Mouse (Mus musculus): ENCODE measurements at regions not wholly inside any gene's neighbourhood (a gene's known extent, or its start where the extent isn't known, plus 50 kb on each side); places are given as distances from the start of the nearest gene placed in this dataset.

GRCm38 (mm10) chr12:12601362-12601761 is 339.4 kb downstream of the Fam49a start:
- no peak for ATAC-seq (replicated peaks)
- WGBS = 61% methylated on average over 2 of the region's 2 CpGs
- H3K4me2 ChIP-seq (replicated peaks) = no peak overlapping the region

GRCm38 (mm10) chr12:12595399-12595798 is 333.5 kb downstream of the Fam49a start:
- Histone ChIP-seq H3K4me1 (peaks cover 7% of the 10 kb centered on the region), H3K27ac (replicated peaks) (no peak overlapping the region), H3K4me3 (no peak overlapping the region), H3K36me3 (no peaks in the 10 kb centered on the region), H3K27me3 (no peaks in the 10 kb centered on the region), H3K9ac (replicated peaks) (no peak overlapping the region), H3K9me3 (no peaks in the 10 kb centered on the region), H3K4me2 (replicated peaks) (no peak overlapping the region)
- 90% methylated on average over 3 of the region's 3 CpGs for WGBS
- no peak for ATAC-seq (replicated peaks)

More at GRCm38 (mm10) chr12:12601362-12601761, 339.4 kb downstream of the Fam49a start:
- Histone ChIP-seq H3K4me1 (no peaks in the 10 kb centered on the region), H3K9ac (replicated peaks) (no peak overlapping the region), H3K27ac (replicated peaks) (no peak overlapping the region), H3K9me3 (no peaks in the 10 kb centered on the region), H3K36me3 (no peaks in the 10 kb centered on the region), H3K4me3 (no peak overlapping the region), H3K27me3 (no peaks in the 10 kb centered on the region)

GRCm38 (mm10) chr12:12594567-12594966 is 332.6 kb downstream of the Fam49a start:
- no peak overlapping the region for H3K9ac ChIP-seq (replicated peaks)
- H3K9me3 ChIP-seq = no peaks in the 10 kb centered on the region
- H3K36me3 ChIP-seq = no peaks in the 10 kb centered on the region
- no peak for ATAC-seq (replicated peaks)
- peaks cover 7% of the 10 kb centered on the region for H3K4me1 ChIP-seq
- no peak overlapping the region for H3K4me3 ChIP-seq
- no peaks in the 10 kb centered on the region for H3K27me3 ChIP-seq
- H3K27ac ChIP-seq (replicated peaks) = no peak overlapping the region
- 95% methylated on average over 3 of the region's 3 CpGs for WGBS
- no peak overlapping the region for H3K4me2 ChIP-seq (replicated peaks)

- 96% methylated on average over 2 of the region's 2 CpGs for WGBS
- H3K4me3 ChIP-seq = no peak overlapping the region
- peaks cover 7% of the 10 kb centered on the region for H3K4me1 ChIP-seq
- no peaks in the 10 kb centered on the region for H3K27me3 ChIP-seq
- no peak overlapping the region for H3K4me2 ChIP-seq (replicated peaks)
- ATAC-seq (replicated peaks) = no peak
- H3K36me3 ChIP-seq = no peaks in the 10 kb centered on the region
- H3K27ac ChIP-seq (replicated peaks) = no peak overlapping the region
- H3K9ac ChIP-seq (replicated peaks) = no peak overlapping the region
- H3K9me3 ChIP-seq = no peaks in the 10 kb centered on the region
These were observed 331.4 kb downstream of the Fam49a start for GRCm38 (mm10) chr12:12593343-12593742.

DNA sequence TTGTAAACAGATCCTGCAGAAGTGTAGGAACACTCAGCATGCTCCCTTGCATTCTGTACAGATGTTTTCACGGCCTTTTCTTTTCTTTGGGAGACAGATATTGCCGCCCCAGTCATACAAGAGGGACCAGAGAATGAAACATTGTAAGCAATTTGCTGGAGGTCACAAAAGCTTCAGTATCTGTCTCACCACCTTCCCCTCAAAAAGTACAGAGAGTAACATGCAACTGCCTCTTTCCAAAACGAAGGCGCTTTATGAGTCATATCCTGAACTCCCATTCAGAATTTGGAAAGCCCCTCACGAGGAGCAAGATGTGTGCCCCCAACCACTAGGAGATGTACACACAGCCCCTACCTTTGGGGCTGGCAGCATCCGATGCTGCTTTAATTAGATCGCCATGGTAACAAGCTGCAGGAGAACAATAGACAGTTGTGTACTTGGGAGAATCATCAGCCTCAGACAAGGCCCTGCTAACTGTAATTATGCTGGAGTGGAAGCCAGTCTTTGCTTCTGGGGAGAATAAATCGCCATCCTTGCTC is 328.9 kb downstream of the Fam49a start:
- Histone ChIP-seq H3K4me1 (peaks cover 7% of the 10 kb centered on the region), H3K9ac (replicated peaks) (no peak overlapping the region), H3K27me3 (no peaks in the 10 kb centered on the region), H3K27ac (replicated peaks) (peak overlapping the region; percentile 73), H3K4me3 (no peak overlapping the region), H3K4me2 (replicated peaks) (no peak overlapping the region), H3K36me3 (no peaks in the 10 kb centered on the region), H3K9me3 (no peaks in the 10 kb centered on the region)
- WGBS = 21% methylated on average over 8 of the region's 8 CpGs
- peak; percentile 95 for ATAC-seq (replicated peaks)

DNA sequence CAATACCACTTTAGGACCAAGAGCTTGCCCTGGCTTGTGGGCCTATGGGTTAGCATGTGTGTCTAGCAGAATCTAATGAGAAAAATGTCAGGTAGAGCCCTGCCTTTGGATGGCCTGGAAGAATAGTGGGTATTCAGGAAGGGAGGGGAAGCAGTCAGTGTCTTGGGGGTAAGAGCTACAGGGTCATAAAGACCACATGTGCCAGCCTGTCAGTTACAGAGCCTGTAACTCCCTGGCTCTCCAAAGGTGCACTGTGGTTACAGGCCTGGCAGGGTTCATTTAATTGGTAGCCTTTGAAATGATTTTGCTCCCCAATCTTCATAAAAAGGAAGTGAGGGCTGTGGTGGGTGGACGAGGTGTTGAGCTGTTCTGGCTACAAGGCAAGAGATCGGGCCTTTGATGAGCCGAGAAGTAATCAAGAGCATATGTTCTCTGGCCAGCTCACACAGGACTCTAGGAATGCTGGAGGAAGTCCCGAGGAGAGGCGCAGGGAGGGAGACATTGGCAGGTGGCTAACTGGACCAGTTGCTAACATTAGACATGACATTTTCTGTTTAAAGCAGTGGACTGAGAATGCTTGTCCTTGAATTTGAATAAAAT is 326.9 kb downstream of the Fam49a start:
- Histone ChIP-seq H3K4me1 (peaks cover 7% of the 10 kb centered on the region), H3K4me3 (no peak overlapping the region), H3K4me2 (replicated peaks) (no peak overlapping the region), H3K9me3 (no peaks in the 10 kb centered on the region), H3K27ac (replicated peaks) (no peak overlapping the region), H3K36me3 (no peaks in the 10 kb centered on the region), H3K9ac (replicated peaks) (no peak overlapping the region), H3K27me3 (no peaks in the 10 kb centered on the region)
- 88% methylated on average over 5 of the region's 5 CpGs for WGBS
- no peak for ATAC-seq (replicated peaks)

GRCm38 (mm10) chr12:12586436-12586835 is 324.5 kb downstream of the Fam49a start:
- no peak for ATAC-seq (replicated peaks)
- Histone ChIP-seq H3K4me1 (peaks cover 18% of the 10 kb centered on the region), H3K9me3 (no peaks in the 10 kb centered on the region), H3K4me3 (no peak overlapping the region), H3K9ac (replicated peaks) (no peak overlapping the region), H3K27ac (replicated peaks) (no peak overlapping the region), H3K4me2 (replicated peaks) (no peak overlapping the region), H3K36me3 (no peaks in the 10 kb centered on the region), H3K27me3 (no peaks in the 10 kb centered on the region)
- WGBS = 92% methylated on average over 6 of the region's 6 CpGs

DNA sequence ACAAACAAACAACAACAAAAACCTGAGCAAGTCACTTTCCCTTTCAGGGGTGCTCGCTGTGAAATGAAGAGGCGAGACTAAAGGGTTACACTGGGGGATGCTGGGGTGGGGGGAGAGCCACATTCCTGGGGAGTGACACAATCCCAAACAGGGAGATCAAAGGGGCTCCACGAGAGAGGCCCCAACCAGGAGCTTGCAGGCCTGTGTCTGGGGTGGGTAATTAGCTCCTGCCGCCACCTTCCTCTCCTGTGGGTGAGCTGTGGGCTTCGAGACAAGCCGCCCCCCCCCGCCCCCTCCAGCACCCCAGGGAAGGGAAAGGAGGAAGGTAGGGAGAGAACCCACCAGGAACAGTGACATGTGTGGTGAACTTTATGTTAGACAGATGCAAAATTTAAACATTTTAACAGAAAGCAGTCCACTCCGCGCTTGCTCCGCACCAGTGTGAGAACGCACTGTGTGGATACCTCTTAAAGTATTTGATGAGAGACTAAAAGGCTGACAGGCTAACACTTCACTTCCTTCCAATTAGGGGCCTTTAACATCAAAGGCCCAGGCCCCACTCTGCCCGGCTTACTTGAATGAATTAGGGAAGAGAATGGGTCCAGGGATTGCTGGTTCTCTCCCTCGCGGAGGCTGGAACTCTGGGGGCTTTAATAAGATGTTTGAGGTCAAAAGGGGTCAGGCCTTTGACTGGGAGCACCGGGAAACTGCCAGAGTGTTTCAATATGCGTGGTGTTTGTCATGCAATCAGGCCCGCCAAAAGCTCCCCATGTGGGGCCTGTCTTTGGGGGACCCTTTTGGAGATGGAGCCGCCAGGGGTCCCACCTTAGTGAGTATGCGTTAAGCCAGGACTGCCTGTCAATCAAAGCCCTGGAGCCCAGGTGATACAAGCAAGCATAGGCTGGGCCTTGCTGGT is 319.6 kb downstream of the Fam49a start:
- Histone ChIP-seq H3K9me3 (no peaks in the 10 kb centered on the region), H3K36me3 (no peaks in the 10 kb centered on the region), H3K9ac (replicated peaks) (no peak overlapping the region), H3K4me1 (peaks cover 42% of the 10 kb centered on the region), H3K27me3 (no peaks in the 10 kb centered on the region), H3K4me3 (no peak overlapping the region), H3K27ac (replicated peaks) (peak overlapping the region; percentile 55; the same call in 1 of the 2 replicates), H3K4me2 (replicated peaks) (peak overlapping the region; percentile 13; the same call in 1 of the 2 replicates)
- ATAC-seq (replicated peaks) = peak; percentile 72
- WGBS = 4% methylated on average over 19 of the region's 19 CpGs

- no peak; the same call in 1 of the 2 replicates for ATAC-seq (replicated peaks)
- no peak overlapping the region for H3K4me2 ChIP-seq (replicated peaks)
- H3K36me3 ChIP-seq = no peaks in the 10 kb centered on the region
- H3K9me3 ChIP-seq = no peaks in the 10 kb centered on the region
- 2% methylated on average over 8 of the region's 8 CpGs for WGBS
- H3K4me1 ChIP-seq = peaks cover 42% of the 10 kb centered on the region
- H3K27me3 ChIP-seq = no peaks in the 10 kb centered on the region
- peak overlapping the region; percentile 55; the same call in 1 of the 2 replicates for H3K27ac ChIP-seq (replicated peaks)
- no peak overlapping the region for H3K4me3 ChIP-seq
- no peak overlapping the region for H3K9ac ChIP-seq (replicated peaks)
These were observed 318.8 kb downstream of the Fam49a start for GRCm38 (mm10) chr12:12580763-12581178.

DNA sequence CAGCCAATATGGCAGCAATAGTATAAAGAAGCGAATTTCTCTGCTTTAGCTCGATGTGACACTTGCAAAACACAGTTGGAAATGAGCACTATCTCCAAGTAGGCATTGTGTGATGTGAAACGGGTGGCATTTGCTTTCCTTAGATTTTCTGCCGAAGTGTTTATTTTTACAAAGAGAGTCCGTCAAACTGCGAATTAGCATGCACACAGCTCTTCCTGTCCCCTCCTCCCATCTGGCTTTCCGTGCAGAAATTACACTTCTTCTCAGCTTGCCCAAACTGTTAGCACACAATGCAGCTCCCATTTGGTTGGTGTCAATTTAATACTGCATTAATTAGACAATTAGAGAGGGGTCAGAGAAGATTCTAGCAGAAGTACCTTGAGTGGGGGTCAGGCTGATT is 316.3 kb downstream of the Fam49a start:
- Histone ChIP-seq H3K9me3 (no peaks in the 10 kb centered on the region), H3K4me2 (replicated peaks) (peak overlapping the region; percentile 17), H3K9ac (replicated peaks) (no peak overlapping the region), H3K27ac (replicated peaks) (peak overlapping the region; percentile 62), H3K27me3 (no peaks in the 10 kb centered on the region), H3K4me1 (peaks cover 42% of the 10 kb centered on the region), H3K36me3 (no peaks in the 10 kb centered on the region), H3K4me3 (0 out of 2 replicates have a peak overlapping the region, but pooled peaks have one; percentile 7)
- ATAC-seq (replicated peaks) = peak; percentile 44
- WGBS = 18% methylated on average over 7 of the region's 7 CpGs

- Histone ChIP-seq H3K9me3 (no peaks in the 10 kb centered on the region), H3K4me1 (peaks cover under 1% of the 10 kb centered on the region; the same call in 1 of the 2 replicates), H3K9ac (replicated peaks) (no peak overlapping the region), H3K36me3 (no peaks in the 10 kb centered on the region), H3K27me3 (no peaks in the 10 kb centered on the region), H3K4me3 (no peak overlapping the region), H3K4me2 (replicated peaks) (no peak overlapping the region), H3K27ac (replicated peaks) (no peak overlapping the region)
- WGBS = 93% methylated on average over 7 of the region's 7 CpGs
- no peak for ATAC-seq (replicated peaks)
These were observed 308.8 kb downstream of the Fam49a start for GRCm38 (mm10) chr12:12570563-12571251.

- peak; percentile 76; the same call in 1 of the 2 replicates for ATAC-seq (replicated peaks)
- no peak overlapping the region for H3K4me3 ChIP-seq
- no peaks in the 10 kb centered on the region for H3K9me3 ChIP-seq
- H3K36me3 ChIP-seq = no peaks in the 10 kb centered on the region
- no peak overlapping the region for H3K27ac ChIP-seq (replicated peaks)
- 79% methylated on average over 3 of the region's 3 CpGs for WGBS
- H3K27me3 ChIP-seq = no peaks in the 10 kb centered on the region
- no peak overlapping the region for H3K9ac ChIP-seq (replicated peaks)
- H3K4me2 ChIP-seq (replicated peaks) = no peak overlapping the region
- peaks cover 5% of the 10 kb centered on the region; the same call in 1 of the 2 replicates for H3K4me1 ChIP-seq
These were observed 305.8 kb downstream of the Fam49a start for GRCm38 (mm10) chr12:12567734-12568104.
